Mouse (Mus musculus) urinary bladder, adult 18-20 months (tissue): Measurements from ENCODE around the gene Ttf1.

Experiments
- DNase-seq, 2 experiments: peaks; one replicate each; pipeline ENCODE4 v3.0.0; 2022; ENCODE audit warnings: low spot score in 2 of 2, mixed read lengths in 2 of 2

The Ttf1 gene

DNA sequence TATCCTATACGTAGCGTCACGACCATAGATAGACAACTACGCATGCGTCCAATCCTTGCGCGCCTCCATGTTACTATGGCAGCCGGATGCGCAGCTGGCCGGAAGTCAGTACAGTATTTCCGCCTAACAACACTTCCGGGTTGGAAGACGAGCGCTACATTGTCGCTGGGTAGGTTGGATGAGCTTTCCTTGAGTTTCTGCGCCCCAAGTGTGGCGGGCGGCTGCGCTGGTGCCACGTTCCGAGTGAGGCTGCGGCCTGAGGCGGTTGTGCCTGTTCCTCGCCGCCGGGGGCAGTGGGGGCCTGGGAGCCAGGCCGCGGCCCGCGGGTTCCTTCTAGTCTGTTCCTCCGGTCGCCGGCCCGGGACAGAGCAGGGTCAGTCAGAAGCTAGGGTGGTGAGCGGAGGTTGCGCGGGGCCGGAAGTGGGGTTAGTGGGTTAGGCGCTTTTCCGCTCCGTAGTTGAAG, at the start of gene Ttf1:
Gene Ttf1 (plus strand): TSS at position 128 of the 463 bp plus-strand sequence.
- DNase-seq, result peak; percentile 71 to 82

DNA sequence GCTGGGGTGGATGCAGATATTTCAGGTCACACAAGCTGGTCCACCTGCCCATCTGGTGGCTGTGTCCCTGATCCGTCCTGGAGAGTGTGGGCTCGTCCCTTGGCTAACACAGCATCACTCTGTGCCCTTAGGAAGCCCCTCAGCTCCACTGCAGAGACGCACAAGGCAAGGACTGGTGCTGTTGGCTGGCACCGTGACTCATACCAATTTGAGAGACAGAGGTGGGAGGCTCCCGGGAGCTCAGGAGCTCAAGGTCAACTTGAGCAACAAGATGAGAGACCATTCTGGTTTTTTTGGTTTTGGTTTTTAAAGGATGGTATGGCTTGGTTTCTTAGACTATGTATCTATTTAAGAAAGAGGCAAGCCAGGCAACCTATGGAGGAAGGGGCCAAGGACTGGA, 47.5 kb upstream of the Ttf1 start:
- DNase-seq, result no peak

DNA sequence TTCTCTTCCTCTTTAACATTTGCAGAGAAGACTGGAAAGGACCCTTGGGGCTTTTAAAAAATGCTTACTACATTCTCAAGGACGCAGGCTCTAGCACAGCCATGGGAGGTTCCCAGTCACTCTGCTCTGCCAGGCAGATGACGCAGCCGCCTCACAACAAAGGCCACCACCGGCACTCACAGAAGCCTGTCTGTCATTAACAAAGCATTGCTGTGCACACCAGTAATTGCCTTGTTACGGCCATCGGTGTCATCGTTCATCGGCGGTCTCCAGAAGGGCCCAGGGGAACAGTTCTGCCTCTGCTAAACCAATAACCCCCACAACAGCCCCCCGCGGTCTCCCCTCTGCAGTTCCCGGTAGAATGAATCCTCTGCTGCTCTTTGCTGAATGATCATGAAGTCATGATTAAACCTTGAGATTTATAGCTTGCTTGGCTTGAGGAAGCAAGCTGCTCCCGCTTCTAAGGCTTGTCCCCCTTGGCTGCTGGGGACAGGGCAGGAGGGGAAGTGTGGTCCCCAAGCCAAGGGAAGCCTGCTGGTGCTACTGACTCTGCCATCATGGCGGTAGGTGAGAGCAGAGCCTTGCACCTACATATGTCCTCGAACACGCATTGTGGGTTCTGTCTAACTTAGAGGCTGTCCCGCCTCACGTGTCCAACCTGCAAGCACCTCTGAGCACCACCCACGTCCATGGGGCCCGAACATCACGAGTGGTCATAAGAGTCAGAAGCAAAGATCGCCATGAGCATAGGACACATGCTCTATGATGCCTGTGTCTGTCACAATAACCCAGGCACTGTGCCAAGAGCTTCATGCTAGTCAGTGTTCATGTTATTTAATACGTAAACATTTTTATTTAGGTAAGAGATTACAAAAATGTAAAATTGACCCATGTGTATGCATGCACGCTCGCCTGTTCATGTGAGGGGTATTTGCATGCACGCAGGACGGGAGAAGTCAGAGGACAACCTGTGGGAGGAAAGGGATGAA, 43.2 kb upstream of the Ttf1 start:
- DNase-seq, result no peak

DNA sequence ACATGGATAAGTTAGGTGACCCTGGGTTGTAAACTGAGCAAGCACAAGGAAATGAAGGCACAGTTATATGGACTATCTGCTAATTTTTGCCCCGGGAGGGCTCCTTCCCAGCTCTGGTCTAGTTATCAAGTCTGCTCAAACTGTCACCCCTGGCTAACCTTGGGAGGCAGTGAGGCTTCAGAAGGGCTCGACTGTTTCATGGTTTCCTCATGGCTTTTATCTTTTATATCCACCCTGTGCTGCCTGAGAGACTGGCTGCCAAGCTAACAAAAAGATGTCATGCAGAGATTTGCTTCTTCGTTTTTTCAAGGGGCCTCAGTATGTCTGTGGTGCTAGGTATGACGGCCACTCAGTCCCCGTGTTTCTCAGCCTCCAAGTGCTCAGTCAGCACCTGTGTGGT, 41.4 kb upstream of the Ttf1 start:
- DNase-seq, result no peak

DNA sequence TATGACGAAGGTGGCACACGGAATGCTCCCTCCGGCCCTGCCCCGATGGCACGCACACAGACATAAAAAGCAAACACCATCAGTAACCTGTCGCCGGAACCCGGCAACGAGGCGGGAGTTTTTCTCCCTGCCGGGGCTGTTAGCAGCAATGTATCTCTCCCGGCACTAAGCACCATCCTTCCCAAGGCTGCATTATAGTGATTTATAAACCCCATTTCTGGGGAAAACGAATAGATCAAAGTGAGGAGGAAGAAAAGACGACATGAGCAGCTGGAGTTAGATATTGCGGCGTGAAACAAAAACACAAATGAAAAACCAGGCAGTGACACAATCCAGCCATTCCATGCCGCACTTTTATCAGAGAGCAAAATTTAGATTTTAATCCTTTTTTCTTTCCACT, 39.0 kb upstream of the Ttf1 start:
- DNase-seq, result no peak

DNA sequence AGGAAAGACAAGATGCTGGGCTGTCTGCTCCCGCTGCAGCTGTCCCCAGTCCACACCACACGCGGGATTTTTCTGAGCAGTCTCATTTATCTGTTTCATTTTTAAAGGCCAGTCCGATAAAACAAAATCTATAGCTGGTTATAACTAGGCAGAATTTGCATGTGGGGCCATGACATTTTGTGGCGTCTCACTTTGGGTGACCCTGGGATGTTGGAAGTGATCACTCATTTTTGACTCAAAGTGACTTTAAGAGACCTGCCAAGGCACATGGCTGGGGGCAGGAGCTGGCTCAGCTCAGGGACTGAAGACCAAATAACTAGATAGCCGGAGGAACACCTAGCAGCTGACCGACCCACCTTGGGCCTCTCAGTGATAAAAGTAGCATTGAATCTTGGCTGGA, 37.1 kb upstream of the Ttf1 start:
- no peak for DNase-seq

DNA sequence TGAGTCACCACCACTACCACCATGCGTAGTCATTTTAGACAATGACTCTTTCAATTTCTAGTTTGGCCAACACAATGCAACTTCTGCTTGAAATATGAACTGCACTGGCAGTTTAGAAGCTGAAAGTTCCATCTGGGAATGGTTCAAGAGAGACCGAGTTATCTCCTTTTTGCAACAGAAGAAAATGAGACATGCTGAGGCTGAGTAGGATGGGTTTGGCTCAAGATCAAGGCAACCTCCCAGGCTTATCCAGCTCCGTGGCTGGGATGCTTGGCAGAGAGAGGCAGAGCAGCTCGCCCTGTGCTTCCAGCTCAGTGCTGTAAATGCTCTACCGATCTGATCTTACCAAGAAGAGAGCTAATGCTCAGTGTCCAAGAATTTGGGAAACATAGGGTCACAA, 34.8 kb upstream of the Ttf1 start:
- no peak for DNase-seq

DNA sequence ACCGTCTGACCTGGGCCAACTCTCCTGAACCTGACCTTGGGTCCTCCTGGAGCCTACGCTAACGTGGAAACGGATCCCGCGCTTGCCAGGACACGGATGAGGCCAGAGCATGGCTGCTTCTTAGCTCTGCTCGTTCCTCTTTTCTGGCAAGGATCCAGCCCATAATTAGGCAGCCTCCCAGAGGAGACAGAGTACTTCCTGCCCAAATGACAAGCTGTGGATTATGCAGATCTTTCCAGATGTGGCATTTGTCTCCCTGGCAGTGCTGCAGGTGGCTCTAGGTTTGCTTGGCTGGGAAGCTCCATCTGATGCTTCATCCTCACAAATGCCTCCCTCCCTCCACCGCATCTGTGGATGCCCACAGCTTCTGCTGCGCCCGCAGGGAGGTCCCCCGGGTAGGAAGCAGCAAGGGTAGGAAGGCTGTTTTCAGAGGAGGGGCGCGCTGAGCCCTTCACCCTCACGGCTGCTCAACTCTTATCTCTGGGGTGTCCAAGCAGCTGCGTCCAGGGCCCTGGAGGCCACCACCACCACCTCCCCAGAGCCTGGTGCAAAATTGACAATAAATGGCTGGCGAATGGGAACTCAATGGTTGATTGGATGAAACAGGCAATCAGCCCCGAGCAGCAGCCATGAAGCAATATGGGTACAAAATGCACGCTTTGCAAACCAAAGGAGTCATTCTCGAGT, 29.9 kb upstream of the Ttf1 start:
- DNase-seq, result no peak

DNA sequence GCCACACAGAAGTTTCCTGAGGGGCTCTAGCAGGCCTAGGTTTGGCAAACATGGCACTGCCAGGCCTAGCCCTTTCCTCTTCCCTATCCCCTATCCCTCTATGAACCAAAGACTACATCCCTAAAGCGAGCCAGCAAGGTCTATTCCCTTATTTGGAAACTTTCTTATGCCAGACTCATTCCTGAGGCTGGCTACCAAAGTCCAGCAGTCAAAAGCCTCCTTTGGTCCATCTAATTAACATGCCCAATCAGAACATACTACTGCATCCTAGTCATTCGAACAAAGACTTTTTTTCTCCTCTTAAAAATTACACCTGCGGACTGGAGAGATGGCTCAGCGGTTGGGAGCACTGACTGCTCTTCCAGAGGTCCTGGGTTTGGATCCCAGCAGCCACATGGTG, 28.1 kb upstream of the Ttf1 start:
- DNase-seq, result no peak

DNA sequence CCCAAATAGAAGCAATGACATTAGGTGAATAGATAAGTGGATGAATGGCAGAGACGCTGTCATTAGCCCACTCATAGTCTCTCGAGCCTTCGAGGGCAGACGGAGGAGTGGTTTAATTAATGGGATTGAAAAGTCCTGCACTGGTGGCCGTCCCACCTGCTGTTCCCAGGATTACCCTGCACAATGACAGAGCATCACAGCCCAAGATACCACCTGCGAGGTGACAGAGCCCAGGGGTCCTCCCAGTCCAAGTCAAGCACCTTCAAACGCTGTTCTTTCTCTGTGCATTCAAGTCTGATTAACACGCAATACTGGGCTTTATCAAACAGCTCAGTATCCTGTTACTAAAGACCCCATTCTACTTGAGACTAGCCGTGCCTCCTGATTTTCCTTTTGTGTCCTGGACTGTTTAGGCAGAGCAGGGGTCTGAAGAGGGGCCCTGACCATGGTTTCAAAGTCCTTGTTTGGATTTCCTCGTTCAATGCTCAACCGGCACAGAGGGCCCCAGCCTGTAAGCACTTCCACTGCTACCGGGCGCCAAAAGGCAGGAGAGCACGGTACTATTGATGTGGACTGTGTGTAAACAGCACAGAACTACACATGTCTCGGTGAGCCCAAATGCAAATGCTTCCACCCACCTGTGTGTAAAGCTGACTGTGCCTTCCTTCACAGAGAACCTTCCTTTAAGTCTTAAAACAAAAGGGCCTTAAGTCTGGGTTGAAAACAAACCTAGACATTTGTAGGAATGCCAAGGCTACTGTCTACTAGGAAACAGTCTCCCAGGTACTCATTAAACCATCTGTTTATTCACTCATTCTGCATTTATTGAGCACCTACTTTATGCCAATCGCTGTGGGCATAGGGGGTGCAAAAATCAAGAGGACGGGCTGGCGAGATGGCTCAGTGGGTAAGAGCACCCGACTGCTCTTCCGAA, 25.3 kb upstream of the Ttf1 start:
- no peak for DNase-seq

DNA sequence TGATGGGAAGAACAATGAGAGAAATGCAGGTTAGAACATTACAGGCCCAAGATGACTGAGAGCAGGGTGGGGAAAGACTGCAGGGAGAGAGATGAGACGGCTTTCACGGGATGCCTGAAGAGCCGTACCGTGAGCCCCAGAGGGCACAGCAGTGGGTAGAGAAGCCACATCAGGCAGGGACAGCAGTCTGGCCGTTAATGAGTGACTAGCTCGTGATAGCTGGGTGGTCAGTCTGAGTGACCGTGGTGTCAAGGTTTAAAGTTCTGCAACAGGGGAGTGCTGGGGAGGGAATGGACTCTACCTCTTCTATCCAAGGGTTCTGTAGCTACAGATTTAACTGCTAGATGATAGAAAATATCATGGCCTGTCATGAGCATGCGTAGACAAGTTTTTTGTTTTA, 24.4 kb upstream of the Ttf1 start:
- DNase-seq, result no peak

DNA sequence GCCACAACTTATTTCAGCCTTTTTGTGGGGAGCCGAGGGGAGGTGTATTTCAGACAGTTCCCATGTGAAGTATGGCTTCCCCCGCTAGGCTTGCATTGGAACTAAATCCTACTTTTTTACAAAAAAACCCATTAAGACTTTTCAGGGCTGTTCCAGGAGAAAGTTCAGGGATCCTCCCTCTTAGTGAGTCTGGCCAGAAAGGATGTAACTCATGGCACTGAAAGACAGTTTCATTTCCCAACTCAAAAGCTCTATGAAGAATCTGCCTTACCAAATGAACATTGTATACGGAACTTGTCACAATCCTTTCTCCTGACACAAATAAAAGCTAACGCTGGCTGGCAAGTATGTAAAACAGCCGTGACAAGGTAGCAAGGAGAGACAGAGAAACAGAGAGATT, 20.3 kb upstream of the Ttf1 start:
- DNase-seq, result no peak

DNA sequence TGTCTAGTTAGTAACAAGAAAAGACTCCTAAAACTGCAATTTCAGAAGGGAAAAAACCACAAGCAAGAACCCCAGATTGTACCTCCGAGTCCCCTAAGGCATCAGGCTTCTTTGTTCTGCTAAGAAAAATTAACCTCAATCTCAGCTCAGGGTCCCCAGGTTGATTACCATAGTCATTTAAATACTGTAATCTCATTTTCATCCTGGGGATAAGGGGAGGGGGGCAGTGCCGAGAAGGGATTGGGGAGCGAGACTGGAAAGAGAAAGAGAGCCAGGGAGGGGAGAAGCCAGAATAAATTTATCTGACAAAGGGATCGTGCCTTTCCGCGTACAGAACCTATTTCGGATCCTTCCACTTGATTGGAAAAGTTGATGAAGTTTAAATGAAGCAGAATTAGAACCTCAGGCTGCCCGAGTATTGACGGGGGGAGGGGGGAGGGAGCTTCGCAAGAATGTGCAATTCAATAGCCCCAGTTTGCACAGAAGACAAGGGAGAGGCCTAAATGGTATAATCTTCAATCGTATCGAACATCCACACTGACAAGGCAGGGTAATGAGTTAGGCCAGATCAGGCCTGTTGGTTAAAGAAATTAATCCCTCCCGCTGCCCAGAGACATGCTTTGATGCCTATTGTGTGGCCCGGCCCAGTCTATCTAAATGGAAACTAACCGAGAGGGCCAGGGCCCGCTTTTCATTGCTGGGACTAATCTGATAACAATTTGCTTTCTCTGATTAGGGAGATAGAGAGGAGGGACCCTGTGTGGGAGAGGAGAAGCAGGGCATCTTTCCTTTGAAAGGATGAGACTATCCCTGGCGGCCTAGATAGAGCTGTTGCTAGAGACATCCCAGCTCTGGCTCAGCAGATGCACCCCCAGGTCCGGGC, 19.2 kb upstream of the Ttf1 start:
- no peak for DNase-seq

DNA sequence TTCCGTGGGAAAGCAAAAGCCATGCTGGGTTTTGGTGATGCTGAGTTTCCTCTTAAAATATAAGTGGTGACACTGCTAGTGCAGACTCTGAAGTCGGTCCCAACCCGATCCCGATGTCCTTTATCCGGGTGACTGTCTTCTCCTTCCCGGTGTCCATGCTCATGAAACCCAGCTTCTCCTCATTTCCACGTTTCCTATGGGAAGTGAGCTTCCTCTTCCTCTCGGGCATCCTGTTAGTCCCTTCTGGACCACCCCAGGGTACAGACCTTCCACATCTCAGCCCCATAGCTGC, 18.6 kb upstream of the Ttf1 start:
- no peak for DNase-seq

DNA sequence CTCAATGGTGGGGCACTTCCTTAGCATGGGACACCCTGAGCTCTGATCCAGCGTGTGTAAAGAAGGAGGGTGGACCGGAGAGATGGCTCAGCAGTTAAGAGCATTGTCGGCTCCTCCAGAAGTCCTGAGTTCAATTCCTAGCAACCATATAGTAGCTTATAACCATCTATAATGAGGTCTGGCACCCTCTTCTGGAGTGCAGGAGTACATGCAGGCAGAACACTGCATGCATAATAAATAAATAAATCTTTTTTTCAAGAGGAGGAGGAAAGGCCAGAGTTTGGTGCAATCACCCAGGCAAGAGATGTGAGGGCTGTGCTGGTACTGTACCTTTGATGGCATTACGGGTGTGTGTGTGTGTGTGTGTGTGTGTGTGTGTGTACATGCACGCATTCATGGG, 17.9 kb upstream of the Ttf1 start:
- no peak for DNase-seq

DNA sequence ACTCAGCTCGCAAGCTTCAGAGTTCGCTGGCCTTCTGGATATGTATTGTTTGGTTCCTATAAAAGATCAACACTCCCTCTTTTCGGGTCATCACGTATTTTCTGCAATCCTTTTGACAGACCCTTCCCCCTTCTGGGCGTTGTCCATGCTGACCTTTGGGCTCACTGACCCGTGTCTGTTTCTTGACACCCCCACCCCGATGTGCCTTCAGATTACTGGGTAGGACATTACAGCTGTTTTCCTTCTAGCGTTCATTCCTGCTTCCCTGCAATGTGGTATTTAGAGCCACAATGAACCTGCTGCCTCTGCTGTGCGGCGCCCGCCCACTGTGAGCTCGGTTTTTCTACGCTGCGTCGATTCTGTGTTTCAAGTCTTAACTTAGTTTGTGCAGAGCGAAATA, 13.9 kb upstream of the Ttf1 start:
- no peak for DNase-seq

DNA sequence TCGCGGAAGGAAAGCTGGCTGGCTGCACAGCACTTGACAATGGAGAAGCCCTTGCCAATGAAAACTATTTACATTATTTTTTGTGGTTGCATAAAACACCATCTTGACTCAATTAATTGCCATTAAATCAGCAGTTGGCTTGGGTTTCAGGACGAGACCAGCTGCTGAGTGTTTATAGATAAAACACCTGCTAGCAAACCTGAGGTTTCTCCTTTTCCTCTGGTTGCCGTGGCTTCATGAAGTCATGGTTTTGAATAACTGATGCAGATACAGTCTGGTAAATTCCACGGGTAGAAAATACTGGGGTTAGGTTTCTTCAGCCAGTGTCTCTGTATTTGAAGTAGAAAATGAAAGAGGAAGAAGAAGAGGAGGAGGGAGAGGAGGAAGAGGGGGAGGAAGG, 8.1 kb upstream of the Ttf1 start:
- DNase-seq, result no peak

DNA sequence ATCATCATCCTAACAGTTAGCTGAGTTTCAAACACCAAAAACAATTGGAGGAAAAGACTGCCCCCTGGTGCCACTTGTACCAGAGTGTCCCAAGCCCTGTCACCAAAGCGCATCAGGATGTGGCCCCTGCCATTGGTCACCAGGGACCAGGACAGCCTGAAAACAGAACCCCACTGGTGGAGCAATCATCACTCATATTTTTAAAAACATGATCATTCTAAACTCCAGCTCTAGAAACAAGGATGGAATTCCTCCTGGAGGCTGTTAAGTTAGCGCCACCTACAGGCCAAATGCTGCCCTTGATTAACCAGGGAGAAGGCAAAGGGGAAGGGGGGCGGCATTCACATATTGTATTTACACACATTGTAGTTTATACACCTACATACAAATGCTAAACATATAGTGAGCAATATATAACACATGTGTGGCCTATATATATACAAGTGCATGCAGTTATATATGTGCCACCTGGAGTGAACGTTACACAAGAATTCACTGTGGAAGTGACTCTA, 7.1 kb upstream of the Ttf1 start:
- peak in 1 of 2 experiments; percentile 14 for DNase-seq

DNA sequence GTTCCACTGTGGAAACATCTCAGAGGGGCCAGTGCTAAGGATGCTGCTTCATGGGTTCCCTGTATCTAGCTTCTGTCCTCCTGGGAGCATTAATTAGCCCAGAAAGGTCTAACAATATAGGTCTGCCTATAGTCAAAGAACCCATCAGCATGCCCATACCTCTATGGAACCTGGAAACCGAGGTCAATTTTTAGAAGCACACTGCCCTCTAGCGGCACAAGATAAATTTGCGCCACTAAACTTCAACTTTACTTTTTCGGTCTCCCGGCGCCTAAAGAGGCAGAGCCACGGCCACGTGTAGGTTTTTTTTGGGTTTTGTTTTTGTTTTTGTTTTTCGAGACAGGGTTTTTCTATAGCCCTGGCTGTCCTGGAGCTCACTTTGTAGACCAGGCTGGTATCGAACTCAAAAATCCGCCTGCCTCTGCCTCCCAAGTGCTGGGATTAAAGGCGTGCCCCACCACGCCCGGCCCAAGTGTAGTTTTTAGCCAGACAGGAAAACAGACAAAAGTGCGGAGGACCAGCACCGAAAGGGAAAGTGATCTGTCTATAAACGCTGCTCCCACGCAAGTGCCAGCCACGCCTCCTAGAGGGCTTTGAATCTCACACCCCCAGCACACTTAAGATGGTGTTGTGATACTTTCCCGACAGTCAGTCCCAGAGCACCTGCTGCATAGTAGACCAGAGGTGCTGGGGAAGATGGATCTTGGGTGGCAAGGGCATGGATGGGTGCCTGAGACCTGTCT, 6.1 kb upstream of the Ttf1 start:
- DNase-seq, result peak in 1 of 2 experiments; percentile 21

DNA sequence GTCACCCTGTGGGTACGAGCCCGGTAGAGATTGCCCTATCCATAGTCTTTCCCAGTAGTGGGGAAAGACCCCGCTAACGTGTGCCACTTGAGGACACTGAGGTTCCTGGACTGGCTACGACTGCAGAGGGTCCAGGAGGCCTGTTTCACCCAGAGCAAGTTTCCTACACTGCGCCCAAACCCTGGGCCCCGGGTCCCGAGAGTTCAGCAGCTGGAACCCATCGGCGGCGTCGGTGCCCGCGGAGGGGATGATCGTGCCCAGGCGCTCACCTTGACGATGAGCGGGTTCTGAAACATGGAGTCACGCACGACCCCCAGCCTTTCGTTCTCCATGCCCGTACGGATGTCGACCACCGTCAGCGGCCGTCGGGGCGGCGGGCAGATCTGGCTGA, 5.5 kb upstream of the Ttf1 start:
- no peak for DNase-seq
